Mouse (Mus musculus): ENCODE results near the gene Rpf2. TPM values are rescaled to one million over a fixed set of nuclear protein-coding genes. Genes with fewer than 3 reads are reported as not detected.

Gene Rpf2
- total RNA-seq (2021) (10 to 100 TPM; 23.2 to 27.7 TPM), polyA plus RNA-seq (2012; rRNA removed) (0.61 and 0.97 TPM in 2 replicates)
- long read RNA-seq, transcript Rpf2-206 (10 exons, 1,296 nt), result major isoform, 7 of 9 reads
- long read RNA-seq, partial matches to known transcripts, result 0 of 9 reads
- long read RNA-seq, other reads (novel, unspliced or antisense), result 2 of 9 reads

- peak; percentile 88 for DNase-seq
These were observed at the start of gene Rpf2 for GRCm38 (mm10) chr10:40246374-40247165. Gene Rpf2 (minus strand): TSS chr10:40247036.

- peak; percentile 24 for DNase-seq
These were observed 45.8 kb upstream of the Rpf2 start for GRCm38 (mm10) chr10:40292640-40293039.

- DNase-seq, result no peak
These were observed 39.9 kb upstream of the Rpf2 start for GRCm38 (mm10) chr10:40286767-40287166.

DNA sequence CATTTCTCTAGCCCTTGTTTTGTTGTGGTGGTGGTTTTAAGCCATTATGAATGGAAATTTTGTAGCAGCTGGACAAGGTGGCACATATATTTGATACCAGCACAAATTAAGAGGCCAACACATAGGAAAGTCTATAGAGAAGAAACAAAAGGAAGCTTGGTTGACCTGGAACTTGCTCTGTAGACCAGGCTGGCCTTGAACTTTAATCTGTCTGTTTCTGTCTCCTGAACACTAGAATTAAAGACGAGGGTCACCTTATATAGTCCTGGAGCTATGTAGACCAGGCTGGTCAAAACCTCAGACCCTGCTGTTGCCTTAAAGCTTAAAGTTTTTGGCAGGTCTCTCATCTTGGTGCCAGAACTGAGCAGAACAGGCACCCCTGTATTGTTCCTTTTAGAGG, 38.7 kb upstream of the Rpf2 start:
- no peak for DNase-seq

DNA sequence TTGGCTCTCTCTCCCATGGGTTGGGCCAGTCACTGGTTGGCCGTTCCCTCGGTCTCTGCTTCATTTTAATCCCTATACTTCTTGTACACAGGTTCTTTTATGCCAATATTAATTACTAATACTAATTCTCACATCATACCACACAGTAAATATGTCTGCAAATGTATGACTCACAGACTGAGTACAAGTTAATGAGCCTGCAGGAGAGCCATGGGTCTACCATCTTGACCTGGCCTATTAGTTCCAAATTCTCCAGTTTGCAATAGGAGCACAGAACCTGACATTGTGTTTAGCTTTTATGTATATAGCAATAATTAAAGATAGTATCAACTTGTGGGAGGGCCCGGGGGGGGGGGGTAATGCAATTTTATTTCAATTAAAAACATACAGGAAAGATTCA, 38.2 kb upstream of the Rpf2 start:
- DNase-seq, result no peak

DNA sequence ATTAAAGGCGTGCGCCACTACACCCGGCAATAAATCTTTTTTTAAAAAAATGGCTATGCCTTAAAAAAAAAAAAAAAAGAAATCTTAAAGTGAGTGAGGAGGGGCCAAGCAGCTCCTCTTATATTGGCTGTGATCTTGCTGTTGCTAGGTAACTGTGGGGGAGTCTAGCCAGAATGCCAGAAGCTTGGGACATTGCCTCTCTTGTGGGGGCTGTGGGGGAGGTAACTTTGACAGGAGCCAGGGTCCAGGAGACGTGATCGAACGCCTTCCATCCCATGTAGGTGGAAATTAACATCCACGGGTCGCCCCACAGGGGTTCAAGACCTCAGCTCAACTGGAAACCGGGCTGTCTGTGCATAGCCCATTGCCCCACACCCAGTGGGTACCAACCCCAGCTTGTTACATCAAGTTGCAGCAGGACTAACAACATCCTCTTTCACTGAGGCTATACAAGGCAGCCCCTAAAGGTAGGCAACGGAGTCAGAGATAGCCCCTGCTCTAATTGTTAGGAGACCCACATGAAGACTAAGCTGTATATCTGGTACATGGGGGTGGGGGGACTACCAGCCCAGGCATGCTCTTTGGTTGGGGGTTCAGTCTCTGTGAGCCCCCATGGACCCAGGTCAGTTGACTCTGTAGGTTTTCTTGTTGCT, 37.5 kb upstream of the Rpf2 start:
- DNase-seq, result no peak

DNA sequence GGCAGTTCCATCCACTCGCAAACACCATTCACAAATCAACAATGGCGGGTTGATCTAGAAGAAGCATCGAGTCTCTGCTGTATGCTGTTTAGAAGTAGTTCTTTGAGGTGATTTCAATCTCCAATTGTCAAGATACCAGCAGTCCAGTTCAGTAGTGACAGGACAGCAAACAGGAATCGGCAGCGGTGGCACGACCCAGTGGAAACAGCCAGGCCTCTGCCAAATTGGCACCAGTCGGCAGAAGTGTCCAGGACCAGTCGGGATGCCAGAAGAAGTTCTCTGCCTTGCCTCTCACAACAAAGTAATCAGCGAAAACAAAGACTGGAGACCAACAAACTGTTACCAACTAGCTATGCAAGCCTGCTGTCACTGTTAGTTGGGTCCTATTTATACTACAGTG, 36.8 kb upstream of the Rpf2 start:
- DNase-seq, result no peak

GRCm38 (mm10) chr10:40281565-40281964, 34.7 kb upstream of the Rpf2 start:
- no peak for DNase-seq

DNA sequence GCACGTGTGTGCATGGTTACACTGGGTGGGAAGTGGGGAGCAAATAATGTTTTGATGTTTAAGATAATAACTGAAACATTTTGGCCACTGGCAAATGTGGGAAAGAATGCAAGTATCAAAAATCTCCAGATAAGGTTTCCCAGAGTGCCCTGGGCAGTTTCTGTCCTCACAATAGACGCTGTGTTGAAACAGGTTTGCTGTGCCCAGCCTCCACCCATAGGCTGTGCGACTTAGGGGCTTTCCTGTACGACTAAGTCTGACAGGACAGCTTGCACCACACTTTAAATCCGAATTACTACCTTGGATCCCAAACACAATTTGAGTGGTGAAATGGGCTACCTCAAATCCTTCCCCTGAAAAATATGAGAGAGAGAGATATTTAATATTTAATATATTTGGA, 31.5 kb upstream of the Rpf2 start:
- DNase-seq, result no peak

DNA sequence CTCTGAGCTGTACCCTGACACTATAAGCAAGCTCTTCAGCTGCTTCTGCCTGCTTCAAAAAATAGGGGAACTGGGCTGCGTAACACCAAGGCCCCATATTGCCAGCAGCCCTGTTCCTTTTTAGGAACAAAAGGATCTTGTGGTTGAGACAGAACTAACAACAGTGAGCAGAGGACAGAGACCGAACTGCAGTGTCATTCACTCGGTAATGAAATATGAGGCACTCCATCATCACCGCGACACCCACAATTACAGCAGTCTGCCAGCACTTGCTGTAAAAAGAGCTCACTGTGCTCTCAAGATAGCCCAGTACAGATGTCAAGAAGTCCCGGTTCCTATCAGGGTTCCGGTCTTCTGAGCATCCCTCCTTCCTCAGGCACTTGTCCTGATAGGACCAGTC, 29.2 kb upstream of the Rpf2 start:
- DNase-seq, result peak; percentile 18

DNA sequence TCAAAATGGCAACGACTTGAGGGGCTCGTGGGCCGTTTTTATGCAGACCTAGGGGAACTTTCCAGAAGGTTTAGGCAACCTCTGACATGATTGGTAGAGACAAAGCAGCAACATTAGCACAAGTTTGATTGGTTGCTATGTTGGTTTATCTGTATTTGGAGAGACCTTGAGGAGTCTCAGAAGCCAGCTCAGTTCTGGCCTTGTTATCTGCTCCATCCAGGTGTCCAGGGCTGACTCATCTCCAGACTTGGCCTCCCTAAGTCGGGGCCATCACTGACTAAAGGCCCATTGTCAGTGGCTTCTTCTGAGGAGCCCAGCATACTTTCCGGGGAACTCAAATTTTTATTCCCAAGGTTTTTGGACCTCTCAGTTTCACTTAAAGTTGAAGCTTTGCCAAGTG, 27.1 kb upstream of the Rpf2 start:
- DNase-seq, result peak; percentile 26

DNA sequence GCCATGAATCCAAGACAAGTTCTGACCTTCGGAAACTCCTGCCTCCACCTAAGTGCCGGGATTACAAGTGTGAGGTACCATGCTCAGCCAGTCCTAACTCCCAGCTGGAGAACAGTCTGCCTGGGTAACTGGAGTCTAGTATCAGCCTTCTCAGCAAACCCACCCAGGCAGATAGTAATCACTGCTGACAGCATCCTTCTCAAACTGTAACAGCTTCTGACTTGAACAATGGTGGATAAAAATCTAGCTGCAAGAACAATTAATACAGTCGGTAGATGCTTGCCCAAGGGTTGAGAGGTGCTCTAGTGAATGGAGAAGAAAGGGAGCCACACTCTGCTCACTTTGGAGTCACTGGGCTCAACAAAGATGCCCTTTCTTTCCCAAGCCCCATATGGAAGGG, 24.4 kb upstream of the Rpf2 start:
- DNase-seq, result no peak

GRCm38 (mm10) chr10:40264920-40265319, 18.1 kb upstream of the Rpf2 start:
- no peak for DNase-seq

GRCm38 (mm10) chr10:40263691-40264090, 16.9 kb upstream of the Rpf2 start:
- DNase-seq, result peak; percentile 83

DNA sequence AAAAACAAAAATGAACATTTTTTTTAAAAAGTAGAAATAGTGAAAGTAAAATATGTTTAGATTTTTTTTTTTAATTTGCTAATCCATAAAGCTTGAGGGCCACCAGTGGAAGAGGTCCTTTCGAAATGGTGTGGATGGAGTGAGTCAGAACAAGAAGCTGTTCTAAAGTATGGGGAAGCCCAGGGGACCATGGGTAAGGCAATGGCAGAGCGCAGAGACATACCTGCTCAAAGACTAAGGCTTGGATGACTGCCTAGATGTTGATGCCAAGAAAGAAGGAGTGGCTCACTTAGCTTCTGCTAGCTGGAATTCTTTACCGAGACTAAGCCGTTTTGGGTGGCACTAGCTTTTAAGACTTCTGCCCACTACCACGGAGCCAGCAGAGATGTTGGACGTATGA, 15.4 kb upstream of the Rpf2 start:
- no peak for DNase-seq

DNA sequence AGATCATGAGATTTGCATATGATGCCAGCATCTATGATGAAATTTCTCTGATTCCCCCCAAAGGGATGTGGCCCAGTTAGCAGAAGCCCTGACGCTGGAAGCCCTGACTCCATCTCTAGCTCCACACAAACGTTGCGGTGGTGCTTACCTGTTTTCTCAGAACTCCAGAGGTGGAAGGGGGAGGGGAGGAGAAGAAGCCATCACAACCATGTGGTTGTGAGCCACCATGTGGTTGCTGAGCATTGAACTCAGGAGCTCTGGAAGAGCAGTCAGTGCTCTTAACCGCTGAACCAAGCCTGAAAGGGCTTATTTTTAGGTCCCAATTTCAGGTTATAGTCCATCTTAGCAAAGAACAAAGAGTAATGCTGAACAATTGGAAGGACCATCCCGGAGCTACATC, 13.5 kb upstream of the Rpf2 start:
- no peak for DNase-seq

GRCm38 (mm10) chr10:40259542-40259941, 12.7 kb upstream of the Rpf2 start:
- no peak for DNase-seq

- DNase-seq, result peak; percentile 42
These were observed 12.1 kb upstream of the Rpf2 start for GRCm38 (mm10) chr10:40258976-40259375.

DNA sequence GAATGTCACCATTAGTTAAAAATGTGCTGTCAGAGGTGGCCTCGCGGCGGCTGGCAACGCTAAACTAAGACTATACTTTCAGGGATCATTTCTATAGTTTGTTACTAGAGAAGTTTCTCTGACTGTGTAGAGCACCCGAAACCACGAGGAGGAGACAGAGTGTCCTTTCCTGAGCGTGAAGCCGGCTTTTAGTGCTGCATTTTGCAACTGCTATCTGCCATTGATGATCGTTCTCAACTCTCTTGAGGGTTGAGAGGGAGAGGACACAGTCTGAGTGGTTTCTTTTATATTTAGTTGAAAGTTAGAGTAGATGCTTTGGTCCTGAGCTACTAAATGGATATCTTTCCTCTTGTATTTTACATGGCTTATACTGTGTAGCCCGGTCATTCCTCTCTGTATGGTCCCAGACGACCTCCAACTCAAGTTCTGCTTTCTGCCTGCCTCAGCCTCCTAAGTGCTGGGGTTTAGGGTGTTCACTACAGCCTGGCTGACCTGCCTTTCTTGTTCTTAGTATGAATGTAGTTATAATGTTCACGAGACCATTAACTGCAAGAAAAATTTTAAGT, 11.6 kb upstream of the Rpf2 start:
- DNase-seq, result peak; percentile 71

- peak; percentile 94 for DNase-seq
These were observed 10.8 kb upstream of the Rpf2 start, which contains the start of gene Gtf3c6 for GRCm38 (mm10) chr10:40257414-40258255. Gene Gtf3c6 (minus strand): TSS chr10:40258108.

DNA sequence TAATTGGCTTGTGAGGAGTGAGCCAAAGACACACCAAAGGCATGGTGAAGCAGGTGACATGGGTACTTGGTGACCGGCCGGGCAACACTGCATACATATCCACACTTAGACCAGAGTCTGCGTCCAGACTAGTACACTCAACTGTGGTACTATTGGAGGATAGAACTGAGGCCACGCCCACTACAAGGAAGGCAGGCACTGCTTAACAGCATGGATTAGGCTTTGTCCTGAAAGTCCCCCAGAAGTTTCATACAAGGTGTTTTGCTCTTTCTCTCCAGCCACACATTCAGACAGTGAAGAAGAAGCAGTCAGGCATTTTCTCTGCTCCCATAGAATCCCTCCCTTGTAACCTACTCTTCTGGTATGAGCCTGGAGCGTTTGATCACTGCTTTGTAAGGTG, 9.9 kb upstream of the Rpf2 start:
- peak; percentile 78 for DNase-seq

- DNase-seq, result no peak
These were observed 4.1 kb upstream of the Rpf2 start for GRCm38 (mm10) chr10:40250969-40251368.

Data from adrenal gland, adult 2 months (tissue).